Mouse (Mus musculus) hematopoietic stem cell, adult 5-6 weeks (primary cell): ENCODE data around the gene Slc2a1. TPM values are rescaled to one million over a fixed set of nuclear protein-coding genes. Genes with fewer than 3 reads are reported as not detected.

Experiments used
- ATAC-seq, 2 experiments: fragments of 125-278 bp in 1 of 2; replicated peaks in 1 of 2; 2 replicates each; pipeline ENCODE4 v1.8.0; 2016 to 2017; ENCODE audit warnings: inconsistent platforms in 2 of 2, mild to moderate bottlenecking in 2 of 2, moderate number of reproducible peaks in 2 of 2, low read depth in 1 of 2, moderate TSS enrichment in 1 of 2; ENCODE audit not compliant: low FRiP score in 2 of 2, poor library complexity in 2 of 2, severe bottlenecking in 2 of 2, insufficient read depth in 1 of 2, low TSS enrichment in 1 of 2
- total RNA-seq: library from RNA; stranded (forward); fragments of 172-1452, 232-1000 nt; gene quantifications from 2 replicates; pipeline ENCODE4 v1.2.3, GENCODE M21; 2017

Gene Slc2a1
- total RNA-seq, 1 experiment from 2014 or later = 12.4 TPM

GRCm38 (mm10) chr4:119118659-119119077, 10.2 kb downstream of the Slc2a1 start:
- 0 out of 4 replicates have a peak, but pooled peaks of 1 of the 2 experiments have one; percentile 23 for ATAC-seq

- ATAC-seq = no peak
These were observed 10.8 kb downstream of the Slc2a1 start for GRCm38 (mm10) chr4:119119354-119119753.

- ATAC-seq = no peak
These were observed 11.6 kb downstream of the Slc2a1 start for GRCm38 (mm10) chr4:119120095-119120494.

- no peak for ATAC-seq
These were observed 12.7 kb downstream of the Slc2a1 start for GRCm38 (mm10) chr4:119121249-119121648.

GRCm38 (mm10) chr4:119124771-119125273, 16.3 kb downstream of the Slc2a1 start:
- ATAC-seq = no peak

GRCm38 (mm10) chr4:119125577-119126270, 17.2 kb downstream of the Slc2a1 start:
- ATAC-seq = peak in 1 of 2 experiments; percentile 25; a peak in 1 of 4 replicates

GRCm38 (mm10) chr4:119127229-119127628, 18.7 kb downstream of the Slc2a1 start:
- ATAC-seq = peak; percentile 92 to 93

GRCm38 (mm10) chr4:119128547-119128946, 20.0 kb downstream of the Slc2a1 start:
- no peak for ATAC-seq

GRCm38 (mm10) chr4:119129096-119129495, 20.6 kb downstream of the Slc2a1 start:
- ATAC-seq = no peak

- no peak for ATAC-seq
These were observed 22.8 kb downstream of the Slc2a1 start for GRCm38 (mm10) chr4:119131189-119131910.

GRCm38 (mm10) chr4:119133306-119133705, 24.8 kb downstream of the Slc2a1 start:
- ATAC-seq = no peak

GRCm38 (mm10) chr4:119133860-119134259, 25.3 kb downstream of the Slc2a1 start:
- no peak for ATAC-seq

- ATAC-seq = no peak
These were observed 28.8 kb downstream of the Slc2a1 start for GRCm38 (mm10) chr4:119137313-119137712.

- no peak for ATAC-seq
These were observed 29.7 kb downstream of the Slc2a1 start for GRCm38 (mm10) chr4:119138171-119138570.

GRCm38 (mm10) chr4:119138776-119139175, 30.3 kb downstream of the Slc2a1 start:
- ATAC-seq = no peak

GRCm38 (mm10) chr4:119140126-119140525, 31.6 kb downstream of the Slc2a1 start:
- 0 out of 4 replicates have a peak, but pooled peaks of 1 of the 2 experiments have one; percentile 41 for ATAC-seq

- ATAC-seq = no peak
These were observed 32.7 kb downstream of the Slc2a1 start for GRCm38 (mm10) chr4:119141191-119141590.

- 0 out of 4 replicates have a peak, but pooled peaks of 1 of the 2 experiments have one; percentile 27 for ATAC-seq
These were observed 33.8 kb downstream of the Slc2a1 start for GRCm38 (mm10) chr4:119142230-119142871.
